Mouse (Mus musculus): ENCODE results near the gene Ctbp2. TPM values are rescaled to one million over a fixed set of nuclear protein-coding genes. Genes with fewer than 3 reads are reported as not detected.

Gene Ctbp2
- total RNA-seq, 1 experiment: 241 TPM

DNA sequence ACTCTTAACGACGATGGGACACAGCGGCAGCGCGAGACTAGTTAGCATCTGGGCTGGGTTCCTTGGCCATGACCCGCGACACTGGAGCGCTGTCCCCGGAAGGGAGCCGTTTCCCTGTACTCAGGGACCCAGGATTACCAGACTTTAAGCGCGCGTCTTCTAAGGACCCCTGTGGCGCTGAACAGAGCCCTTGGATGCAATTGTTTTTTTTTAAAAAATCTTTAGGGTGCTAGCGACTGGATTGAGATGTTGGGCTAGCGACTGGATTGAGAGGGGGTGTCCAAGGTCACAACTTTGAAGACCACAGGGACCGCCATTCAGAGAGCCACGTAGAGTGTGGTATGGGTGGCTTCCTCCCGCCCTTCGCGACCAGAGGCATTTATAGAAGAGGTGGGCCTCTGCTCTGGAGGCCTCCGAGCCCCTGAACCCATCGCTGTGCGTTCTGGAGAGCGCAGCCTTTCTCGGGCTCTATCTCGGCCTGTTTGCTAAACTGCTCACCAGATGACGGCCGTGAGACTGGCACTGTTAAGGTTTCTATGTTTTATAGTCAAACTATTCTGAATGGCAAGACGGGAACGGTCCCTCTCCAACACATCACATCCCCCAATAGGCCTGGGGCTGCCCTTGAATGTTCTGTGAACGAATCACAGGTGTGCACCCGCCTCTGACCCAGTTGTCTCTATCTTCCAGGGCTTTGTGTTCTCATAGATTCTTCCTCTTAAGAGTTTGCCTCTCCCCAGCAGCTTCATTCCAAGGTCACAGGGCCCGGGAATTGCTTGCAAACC is 739 bp upstream of the Ctbp2 start:
- no peak for DNase-seq (ENCODE audit: low read depth, low spot score)
- H3K9me3 ChIP-seq (ENCODE audit: control insufficient read depth, insufficient read depth, low read depth, low read length): no peaks in the 10 kb centered on the region

GRCm38 (mm10) chr7:133123244-133123998 is 733 bp downstream of the Ctbp2 start, which contains the start of gene Fgfr2:
Fgfr2 (minus strand) TSS chr7:133123350.
- TF ChIP-seq MAFK (IDR thresholded peaks at IDR 0.05; ENCODE audit: insufficient read depth, low read depth, low read length) (0 out of 2 replicates have a peak, but pooled peaks have one; percentile 12), ZC3H11A (IDR thresholded peaks at IDR 0.05; ENCODE audit: borderline replicate concordance, low read depth, low read length) (no peak), ZNF384 (IDR thresholded peaks at IDR 0.05; ENCODE audit: low read depth, low read length) (peak; percentile 95), HCFC1 (IDR thresholded peaks at IDR 0.05; ENCODE audit: borderline replicate concordance, insufficient read depth, low read length) (no peak; the same call in 1 of the 2 replicates), CHD2 (IDR thresholded peaks at IDR 0.05; ENCODE audit: low read depth, low read length) (no peak)
- Histone ChIP-seq H3K4me3 (ENCODE audit: insufficient read depth in 1 of 2, low read depth in 1 of 2, low read length in 2 of 2, poor library complexity in 1 of 2, severe bottlenecking in 1 of 2) (peak within 1 kb of the TSS; percentile 95 to 99), H3K36me3 (ENCODE audit: control insufficient read depth, insufficient read depth, low read length, poor library complexity, severe bottlenecking) (peaks cover 3% of the 10 kb centered on the region; the same call in 1 of the 2 replicates), H3K9me3 (ENCODE audit: control insufficient read depth, insufficient read depth, low read depth, low read length) (no peaks in the 10 kb centered on the region), H3K4me1 (ENCODE audit: control insufficient read depth in 2 of 2, insufficient read depth in 2 of 2, low read length in 2 of 2, poor library complexity in 1 of 2) (peaks cover 9 to 13% of the 10 kb centered on the region in 2 experiments), H3K27ac (ENCODE audit: insufficient read depth, low read depth, low read length, poor library complexity, severe bottlenecking) (peak within 1 kb of the TSS; percentile 98), H3K9ac (ENCODE audit: insufficient read depth, low read depth, low read length, poor library complexity, severe bottlenecking) (peak within 1 kb of the TSS; percentile 98)
- DNase-seq (ENCODE audit: low read depth, low spot score): peak; percentile 85
- in situ Hi-C loops (cut with MboI; ENCODE audit: low sequenced_read_pairs in 2 of 2, unreplicated experiment in 2 of 2): no loop called here

More for the DNA sequence above, 739 bp upstream of the Ctbp2 start:
- Histone ChIP-seq H3K27ac (ENCODE audit: insufficient read depth, low read depth, low read length, poor library complexity, severe bottlenecking) (peak overlapping the region; percentile 98), H3K4me3 (ENCODE audit: insufficient read depth in 1 of 2, low read depth in 1 of 2, low read length in 2 of 2, poor library complexity in 1 of 2, severe bottlenecking in 1 of 2) (peak overlapping the region; percentile 77 to 99), H3K4me1 (ENCODE audit: control insufficient read depth in 2 of 2, insufficient read depth in 2 of 2, low read length in 2 of 2, poor library complexity in 1 of 2) (peaks cover 4 to 7% of the 10 kb centered on the region in 2 experiments), H3K36me3 (ENCODE audit: control insufficient read depth, insufficient read depth, low read length, poor library complexity, severe bottlenecking) (peaks cover 3% of the 10 kb centered on the region; the same call in 1 of the 2 replicates), H3K9ac (ENCODE audit: insufficient read depth, low read depth, low read length, poor library complexity, severe bottlenecking) (peak overlapping the region; percentile 94)
- no peak for TF ChIP-seq MAFK (IDR thresholded peaks at IDR 0.05; ENCODE audit: insufficient read depth, low read depth, low read length)
- no peak for TF ChIP-seq ZNF384 (IDR thresholded peaks at IDR 0.05; ENCODE audit: low read depth, low read length)
- no peak for TF ChIP-seq HCFC1 (IDR thresholded peaks at IDR 0.05; ENCODE audit: borderline replicate concordance, insufficient read depth, low read length)
- no peak for TF ChIP-seq CHD2 (IDR thresholded peaks at IDR 0.05; ENCODE audit: low read depth, low read length)
- in situ Hi-C loops (cut with MboI; ENCODE audit: low sequenced_read_pairs in 2 of 2, unreplicated experiment in 2 of 2): no loop called here

DNA sequence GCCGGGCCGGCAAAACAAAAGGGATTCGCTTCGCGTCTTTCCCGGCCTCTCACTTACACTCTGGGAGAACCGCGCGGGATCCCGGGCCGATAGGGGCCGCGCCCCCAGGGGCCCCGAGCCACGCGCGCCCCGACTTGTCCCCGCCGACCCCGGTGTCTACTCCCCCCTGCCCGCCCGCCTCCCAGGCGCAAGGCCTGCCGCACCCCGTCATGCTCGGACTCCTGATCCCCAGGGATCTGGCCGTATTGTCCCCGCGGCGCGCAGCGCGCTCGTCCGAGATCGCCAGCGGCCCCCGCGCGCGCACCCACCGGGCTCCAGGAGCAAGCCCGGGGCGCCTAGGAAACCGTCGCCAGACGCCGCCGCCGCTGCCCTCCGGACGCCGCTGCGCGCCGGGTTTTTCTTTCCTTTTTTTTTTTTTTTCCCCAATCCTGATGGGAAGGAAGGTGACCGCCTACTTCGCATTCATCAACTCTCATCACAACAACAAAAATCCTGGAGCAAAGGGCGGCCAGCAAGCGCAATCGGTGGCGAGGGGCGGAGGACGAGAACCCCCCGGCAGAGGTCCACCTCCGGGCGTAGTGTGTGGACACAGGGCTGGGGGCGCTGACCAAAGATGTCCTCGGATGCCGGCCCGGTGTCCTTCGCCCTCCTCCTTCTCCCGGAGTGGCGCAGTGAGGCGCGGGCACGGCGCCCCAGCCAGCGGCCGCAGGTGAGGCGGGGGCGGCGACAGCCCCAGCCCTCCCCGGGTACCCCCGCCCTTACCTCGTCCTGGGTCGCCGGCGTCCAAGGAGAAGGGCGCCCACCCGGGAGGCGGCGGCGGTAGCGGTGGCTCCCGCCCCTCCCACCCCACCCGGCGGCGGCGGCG is 1.5 kb downstream of the Ctbp2 start:
- peak overlapping the region; percentile 98 for H3K9ac ChIP-seq (ENCODE audit: insufficient read depth, low read depth, low read length, poor library complexity, severe bottlenecking)
- in situ Hi-C loops (cut with MboI; ENCODE audit: low sequenced_read_pairs in 2 of 2, unreplicated experiment in 2 of 2): no loop called here

More for the DNA sequence above, 1.5 kb downstream of the Ctbp2 start:
- DNase-seq (ENCODE audit: low read depth, low spot score): no peak
- Histone ChIP-seq H3K27ac (ENCODE audit: insufficient read depth, low read depth, low read length, poor library complexity, severe bottlenecking) (peak overlapping the region; percentile 98), H3K4me3 (ENCODE audit: insufficient read depth in 1 of 2, low read depth in 1 of 2, low read length in 2 of 2, poor library complexity in 1 of 2, severe bottlenecking in 1 of 2) (peak overlapping the region; percentile 95 to 99), H3K9me3 (ENCODE audit: control insufficient read depth, insufficient read depth, low read depth, low read length) (no peaks in the 10 kb centered on the region), H3K36me3 (ENCODE audit: control insufficient read depth, insufficient read depth, low read length, poor library complexity, severe bottlenecking) (peaks cover 3% of the 10 kb centered on the region; the same call in 1 of the 2 replicates), H3K4me1 (ENCODE audit: control insufficient read depth in 2 of 2, insufficient read depth in 2 of 2, low read length in 2 of 2, poor library complexity in 1 of 2) (peaks cover 9 to 16% of the 10 kb centered on the region in 2 experiments)
- no peak for TF ChIP-seq MAFK (IDR thresholded peaks at IDR 0.05; ENCODE audit: insufficient read depth, low read depth, low read length)
- TF ChIP-seq HCFC1 (IDR thresholded peaks at IDR 0.05; ENCODE audit: borderline replicate concordance, insufficient read depth, low read length): no peak
- TF ChIP-seq ZNF384 (IDR thresholded peaks at IDR 0.05; ENCODE audit: low read depth, low read length): peak; percentile 74
